ENCODE assay signal across 7 mouse cellular contexts in the genomic region with DNA sequence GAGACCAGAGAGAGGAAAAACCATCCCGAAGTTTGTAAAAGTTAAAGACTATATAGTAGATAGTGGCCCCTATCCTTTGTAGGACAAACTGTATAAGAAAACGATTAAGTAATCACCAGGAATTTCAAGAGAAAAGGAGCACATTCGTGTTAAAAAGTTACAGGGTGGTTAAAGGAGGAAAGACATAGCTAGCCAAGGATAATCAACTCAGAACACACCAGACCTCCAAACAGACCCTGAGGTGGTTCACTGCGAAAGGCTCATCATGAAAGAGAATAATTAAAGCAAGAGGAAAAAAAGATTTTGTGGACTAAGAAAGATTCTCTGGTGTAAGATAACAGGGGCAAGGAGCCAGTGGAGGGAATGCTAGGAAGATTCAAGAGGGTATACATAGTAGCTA. TPM values are rescaled to one million over a fixed set of nuclear protein-coding genes. Genes with fewer than 3 reads are reported as not detected.
DNase-seq lines count a peak whose midpoint lies in the region; ATAC-seq lines count a peak whose summit lies in the region.

No protein-coding gene starts in this region.

- H3K4me2 ChIP-seq in lung, embryonic 16.5 days (ENCODE audit: low read depth, low read length), result peak overlapping the region; percentile 55
- H3K4me2 ChIP-seq in forebrain, embryonic 11.5 days (ENCODE audit: low read depth, low read length, severe bottlenecking), result peak overlapping the region; percentile 87
- H3K4me2 ChIP-seq in limb, embryonic 13.5 days (replicated peaks), result peak overlapping the region; percentile 89
- peak overlapping the region; percentile 69 for H3K4me2 ChIP-seq in stomach, embryonic 14.5 days (replicated peaks; ENCODE audit: low read depth, low read length)

- no peaks in the 10 kb centered on the region for H3K27me3 ChIP-seq in lung, embryonic 16.5 days (ENCODE audit: control insufficient read depth, insufficient read depth, low read depth, low read length)
- H3K27me3 ChIP-seq in forebrain, embryonic 11.5 days (ENCODE audit: control insufficient read depth, insufficient read depth, low read length), result no peaks in the 10 kb centered on the region
- no peaks in the 10 kb centered on the region for H3K27me3 ChIP-seq in limb, embryonic 13.5 days
- H3K27me3 ChIP-seq in stomach, embryonic 14.5 days (ENCODE audit: control insufficient read depth, insufficient read depth, low read length), result no peaks in the 10 kb centered on the region

- peaks cover 12% of the 10 kb centered on the region for H3K4me1 ChIP-seq in lung, embryonic 16.5 days (replicated peaks; ENCODE audit: control insufficient read depth, insufficient read depth, low read length)
- H3K4me1 ChIP-seq in forebrain, embryonic 11.5 days (replicated peaks; ENCODE audit: control insufficient read depth, insufficient read depth, low read length), result peaks cover 4% of the 10 kb centered on the region; the same call in 1 of the 2 replicates
- peaks cover 14% of the 10 kb centered on the region for H3K4me1 ChIP-seq in limb, embryonic 13.5 days
- peaks cover 5% of the 10 kb centered on the region; the same call in 1 of the 2 replicates for H3K4me1 ChIP-seq in stomach, embryonic 14.5 days (ENCODE audit: control insufficient read depth, insufficient read depth, low read length)

- H3K9ac ChIP-seq in lung, embryonic 16.5 days (ENCODE audit: low read length), result peak overlapping the region; percentile 76
- H3K9ac ChIP-seq in forebrain, embryonic 11.5 days (ENCODE audit: low read length), result peak overlapping the region; percentile 57
- H3K9ac ChIP-seq in limb, embryonic 13.5 days, result peak overlapping the region; percentile 77
- peak overlapping the region; percentile 41; the same call in 1 of the 2 replicates for H3K9ac ChIP-seq in stomach, embryonic 14.5 days (replicated peaks; ENCODE audit: low read depth, low read length)

- no peak for DNase-seq in lung, adult 18-20 months
- no peak for DNase-seq in forebrain, embryonic 11.5 days (ENCODE audit: low spot score)
- no peak for DNase-seq in T-cell, adult 2 months (ENCODE audit: low spot score)
- no peak for DNase-seq in adrenal gland, postnatal 14 days

- no peak for ATAC-seq in lung, embryonic 16.5 days (ENCODE audit: low read depth)
- ATAC-seq in forebrain, embryonic 11.5 days (replicated peaks; ENCODE audit: low FRiP score), result no peak
- no peak for ATAC-seq in limb, embryonic 13.5 days (ENCODE audit: low FRiP score, low read depth)
- no peak for ATAC-seq in stomach, embryonic 14.5 days (ENCODE audit: insufficient number of reproducible peaks, insufficient read depth, low FRiP score, low read depth)

- H3K36me3 ChIP-seq in lung, embryonic 16.5 days (ENCODE audit: control insufficient read depth, insufficient read depth, low read length), result peaks cover 10% of the 10 kb centered on the region
- H3K36me3 ChIP-seq in forebrain, embryonic 11.5 days (ENCODE audit: control insufficient read depth, insufficient read depth, low read length), result no peaks in the 10 kb centered on the region
- H3K36me3 ChIP-seq in limb, embryonic 13.5 days, result peaks cover 26% of the 10 kb centered on the region
- H3K36me3 ChIP-seq in stomach, embryonic 14.5 days (ENCODE audit: control insufficient read depth, insufficient read depth, low read length), result no peaks in the 10 kb centered on the region

- H3K27ac ChIP-seq in lung, embryonic 16.5 days (ENCODE audit: low read length), result peak overlapping the region; percentile 26
- H3K27ac ChIP-seq in forebrain, embryonic 11.5 days (ENCODE audit: low read depth, low read length), result no peak overlapping the region
- no peak overlapping the region for H3K27ac ChIP-seq in limb, embryonic 13.5 days
- H3K27ac ChIP-seq in stomach, embryonic 14.5 days (ENCODE audit: low read length), result no peak overlapping the region

- 43% methylated on average over 4 of the region's 4 CpGs for WGBS in lung, embryonic 16.5 days
- 75% methylated on average over 4 of the region's 4 CpGs for WGBS in forebrain, embryonic 11.5 days
- WGBS in limb, embryonic 13.5 days, result 62% methylated on average over 4 of the region's 4 CpGs
- WGBS in stomach, embryonic 14.5 days, result 63% methylated on average over 4 of the region's 4 CpGs

- H3K4me3 ChIP-seq in lung, embryonic 16.5 days (ENCODE audit: low read length), result peak overlapping the region; percentile 65
- peak overlapping the region; percentile 51 for H3K4me3 ChIP-seq in forebrain, embryonic 11.5 days (ENCODE audit: low read depth, low read length)
- peak overlapping the region; percentile 63 for H3K4me3 ChIP-seq in limb, embryonic 13.5 days
- H3K4me3 ChIP-seq in stomach, embryonic 14.5 days (ENCODE audit: low read depth, low read length), result peak overlapping the region; percentile 50

- H3K9me3 ChIP-seq in lung, embryonic 16.5 days (ENCODE audit: control insufficient read depth, low read length), result no peaks in the 10 kb centered on the region
- no peaks in the 10 kb centered on the region for H3K9me3 ChIP-seq in forebrain, embryonic 11.5 days (ENCODE audit: control insufficient read depth, low read length)
- no peaks in the 10 kb centered on the region for H3K9me3 ChIP-seq in limb, embryonic 13.5 days
- H3K9me3 ChIP-seq in stomach, embryonic 14.5 days (ENCODE audit: control insufficient read depth, low read depth, low read length), result no peaks in the 10 kb centered on the region

RNA-seq across cellular contexts. Expression of a gene that starts 26.0 kb away (rescaled TPM):
- polyA plus RNA-seq in lung, embryonic 16.5 days (2015; fragmentation: Nextera tagmentation; extraction: Ambion mirVana), result 1.5 and 1.8 TPM in 2 replicates
- polyA plus RNA-seq in forebrain, embryonic 11.5 days (2014; fragmentation: Nextera tagmentation; extraction: Ambion mirVana), result 0.33 and 0.39 TPM in 2 replicates
- polyA plus RNA-seq in limb, embryonic 13.5 days (2015; fragmentation: Nextera tagmentation; extraction: Ambion mirVana), result 1.0 and 1.4 TPM in 2 replicates
- 3.4 and 5.5 TPM in 2 replicates for polyA plus RNA-seq in stomach, embryonic 14.5 days (2014; fragmentation: Nextera tagmentation; extraction: Ambion mirVana)
- 8.1 and 8.2 TPM in 2 replicates for total RNA-seq in adrenal gland, postnatal 14 days (2021)
